Mouse (Mus musculus): ENCODE results near the gene Myo7a.

DNA sequence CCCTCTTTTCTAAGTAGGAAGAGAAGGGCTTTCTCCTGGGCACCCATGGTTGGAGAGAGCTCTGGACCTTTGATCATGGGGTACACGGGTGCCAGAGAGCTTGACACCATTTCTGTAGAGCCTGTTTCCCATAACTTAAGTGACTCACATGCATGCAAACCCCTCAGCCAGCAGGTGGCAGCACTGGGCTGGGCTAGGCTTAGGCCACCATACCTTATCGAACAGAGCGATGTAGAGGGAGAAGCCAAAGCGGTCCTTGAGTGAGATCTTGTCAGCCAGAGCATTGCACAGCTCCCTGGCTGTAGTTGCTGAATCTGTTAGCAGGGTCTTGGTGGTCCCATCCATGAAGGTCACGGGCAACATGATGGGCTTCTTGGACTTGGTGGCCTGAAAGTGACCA lies 47.7 kb downstream of the Myo7a start:
- TF ChIP-seq CTCF (IDR thresholded peaks at IDR 0.05; ENCODE audit: extremely low read depth, insufficient read length, insufficient replicate concordance, low read depth, low read length) (peak; percentile 97; the same call in 1 of the 2 replicates), POLR2A (IDR thresholded peaks at IDR 0.05; ENCODE audit: low read depth, low read length) (no peak)
